Mouse (Mus musculus) heart, adult 2 months (tissue): ENCODE measurements around the gene Timm29. TPM values are rescaled to one million over a fixed set of nuclear protein-coding genes. Genes with fewer than 3 reads are reported as not detected.
"Not testable (repeated sequence)": the region's sequence is repeated elsewhere in the genome, so short reads cannot be mapped to it uniquely, and the experiment has no call there.

Experiments used
- DNase-seq, 2 experiments: peaks; one replicate each; pipeline ENCODE4 v3.0.0; 2021
- H3K27ac ChIP-seq: fragments of 200-600 bp; 2 replicates; pipeline ENCODE4 v1.8.1; 2022
- H3K27me3 ChIP-seq: fragments of 200-500 bp; 2 replicates; pipeline ENCODE4 v1.6.1; 2012; ENCODE audit warnings: mild to moderate bottlenecking, low read length, inconsistent platforms, mixed read lengths; ENCODE audit not compliant: control insufficient read depth, insufficient read depth
- H3K36me3 ChIP-seq: fragments of 200-500 bp; 2 replicates; pipeline ENCODE4 v1.6.1; 2012; ENCODE audit warnings: low read length, inconsistent platforms; ENCODE audit not compliant: control insufficient read depth, insufficient read depth
- H3K4me1 ChIP-seq: fragments of 200-500 bp; 2 replicates; pipeline ENCODE4 v1.6.1; 2011; ENCODE audit warnings: low read length; ENCODE audit not compliant: control insufficient read depth, insufficient read depth
- H3K4me3 ChIP-seq: fragments of 200-600 bp; 2 replicates; pipeline ENCODE4 v1.8.1; 2022
- H3K79me2 ChIP-seq: fragments of 200-500 bp; replicated peaks from 2 replicates; pipeline ENCODE4 v1.6.1; 2012; ENCODE audit warnings: mild to moderate bottlenecking, inconsistent platforms, low read length, moderate library complexity, mixed read lengths; ENCODE audit not compliant: control insufficient read depth, insufficient read depth
- H3K9ac ChIP-seq: fragments of 200-500 bp; 2 replicates; pipeline ENCODE4 v1.6.1; 2012; ENCODE audit warnings: low read depth, mild to moderate bottlenecking, control low read depth, inconsistent platforms, low read length, mixed read lengths
- CTCF ChIP-seq: fragments of 200-600 bp; IDR thresholded peaks from 2 replicates; pipeline ENCODE4 v1.8.1; 2022; ENCODE audit warnings: antibody characterized with exemption, mild to moderate bottlenecking, moderate library complexity
- EP300 ChIP-seq: fragments of 200-500 bp; IDR thresholded peaks from 2 replicates; pipeline ENCODE4 v1.6.1; 2011; ENCODE audit warnings: low read depth, low read length, control low read depth; ENCODE audit not compliant: insufficient read depth
- POLR2A ChIP-seq: fragments of 200-500 bp; IDR thresholded peaks from 2 replicates; pipeline ENCODE4 v1.6.1; 2011; ENCODE audit warnings: mild to moderate bottlenecking, low read depth, low read length, control low read depth; ENCODE audit not compliant: insufficient read depth
- WGBS: fragments of 180-500 bp; shearing (Covaris S2); methylation state at CpG from one replicate; pipeline ENCODE4 v1.1.7; 2018; 5-methylcytosine and 5-hydroxymethylcytosine counted together
- intact Hi-C: fragments of 180-260 bp; cut with DNase I; formaldehyde crosslinking; loops from one replicate; pipeline ENCODE4 v1.15.1; 2025
- polyA plus RNA-seq: library from polyadenylated mRNA; depleted of rRNA; stranded (reverse); fragments of >200 nt; gene quantifications from 2 replicates; pipeline ENCODE4 v1.2.3, GENCODE M21; 2012
- total RNA-seq, 2 experiments: library from RNA; stranded (reverse); gene quantifications; 2 replicates each; pipeline ENCODE4 v1.2.3; 2021

Gene Timm29
- total and polyA plus RNA-seq, 3 experiments: 35.2 to 63.8 (median 55.2) TPM

DNA sequence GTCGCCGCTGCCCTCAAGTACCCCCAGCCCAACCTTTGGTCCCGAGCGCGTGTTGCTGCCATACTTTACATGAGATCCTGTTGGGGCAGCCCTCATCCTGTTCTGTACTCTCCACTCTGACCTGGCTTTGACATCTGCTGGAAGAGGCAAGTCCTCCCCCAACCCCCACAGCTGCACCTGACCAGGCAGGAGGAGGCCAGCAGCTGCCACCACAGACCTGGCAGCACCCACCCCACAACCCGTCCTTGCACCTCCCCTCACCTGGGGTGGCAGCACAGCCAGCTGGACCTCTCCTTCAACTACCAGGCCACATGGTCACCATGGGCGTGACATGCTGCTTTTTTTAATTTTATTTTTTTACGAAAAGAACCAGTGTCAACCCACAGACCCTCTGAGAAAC is 4.2 kb upstream of the Timm29 start:
- no peaks in the 10 kb centered on the region for H3K27me3 ChIP-seq
- TF ChIP-seq EP300 (no peak), CTCF (no peak), POLR2A (no peak)
- peaks cover 3% of the 10 kb centered on the region; the same call in 1 of the 2 replicates for H3K4me1 ChIP-seq
- H3K9ac ChIP-seq: no peak overlapping the region
- no peaks in the 10 kb centered on the region for H3K36me3 ChIP-seq
- H3K79me2 ChIP-seq: no peaks in the 10 kb centered on the region; the same call in 1 of the 2 replicates
- intact Hi-C loops: no loop called here
- H3K27ac ChIP-seq: no peak overlapping the region
- H3K4me3 ChIP-seq: no peak overlapping the region
- DNase-seq: no peak
- 89% methylated on average over 8 of the region's 8 CpGs for WGBS

DNA sequence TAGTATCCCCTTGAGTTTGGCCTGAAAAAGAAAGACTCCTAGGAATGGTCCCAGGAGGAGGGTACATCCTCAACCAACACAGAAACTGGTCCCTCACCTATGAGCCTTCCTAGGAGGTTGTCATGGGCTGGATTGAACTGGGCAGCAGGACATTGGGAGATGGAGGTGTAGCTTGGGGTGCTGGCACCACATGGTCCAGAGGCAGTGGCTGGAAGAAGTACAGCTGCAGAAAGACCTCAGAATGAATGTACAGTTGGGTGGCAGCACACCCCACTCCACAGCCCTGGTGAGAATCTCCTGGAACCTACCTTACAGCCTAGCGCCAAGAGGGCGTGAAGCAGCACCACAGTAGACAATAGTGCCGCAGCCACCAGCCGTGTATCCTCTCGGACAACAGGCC is 3.0 kb upstream of the Timm29 start:
- Histone ChIP-seq H3K4me3 (no peak overlapping the region), H3K36me3 (no peaks in the 10 kb centered on the region), H3K27ac (no peak overlapping the region), H3K9ac (no peak overlapping the region), H3K79me2 (no peaks in the 10 kb centered on the region; the same call in 1 of the 2 replicates), H3K27me3 (no peaks in the 10 kb centered on the region), H3K4me1 (peaks cover 9% of the 10 kb centered on the region)
- intact Hi-C loops: no loop called here
- no peak for TF ChIP-seq POLR2A
- TF ChIP-seq EP300: no peak
- no peak for TF ChIP-seq CTCF
- WGBS: 84% methylated on average over 5 of the region's 5 CpGs
- no peak for DNase-seq

- H3K4me1 ChIP-seq: peaks cover 9% of the 10 kb centered on the region
- H3K9ac ChIP-seq: no peak overlapping the region
- no peak for DNase-seq
- no peak overlapping the region for H3K27ac ChIP-seq
- H3K79me2 ChIP-seq: no peaks in the 10 kb centered on the region; the same call in 1 of the 2 replicates
- H3K27me3 ChIP-seq: no peaks in the 10 kb centered on the region
- H3K4me3 ChIP-seq: no peak overlapping the region
- TF ChIP-seq CTCF (no peak), EP300 (no peak), POLR2A (no peak)
- intact Hi-C loops: no loop called here
- 79% methylated on average over 6 of the region's 6 CpGs for WGBS
- H3K36me3 ChIP-seq: no peaks in the 10 kb centered on the region; the same call in 1 of the 2 replicates
These were observed 1.2 kb upstream of the Timm29 start for GRCm38 (mm10) chr9:21591127-21591830.

DNA sequence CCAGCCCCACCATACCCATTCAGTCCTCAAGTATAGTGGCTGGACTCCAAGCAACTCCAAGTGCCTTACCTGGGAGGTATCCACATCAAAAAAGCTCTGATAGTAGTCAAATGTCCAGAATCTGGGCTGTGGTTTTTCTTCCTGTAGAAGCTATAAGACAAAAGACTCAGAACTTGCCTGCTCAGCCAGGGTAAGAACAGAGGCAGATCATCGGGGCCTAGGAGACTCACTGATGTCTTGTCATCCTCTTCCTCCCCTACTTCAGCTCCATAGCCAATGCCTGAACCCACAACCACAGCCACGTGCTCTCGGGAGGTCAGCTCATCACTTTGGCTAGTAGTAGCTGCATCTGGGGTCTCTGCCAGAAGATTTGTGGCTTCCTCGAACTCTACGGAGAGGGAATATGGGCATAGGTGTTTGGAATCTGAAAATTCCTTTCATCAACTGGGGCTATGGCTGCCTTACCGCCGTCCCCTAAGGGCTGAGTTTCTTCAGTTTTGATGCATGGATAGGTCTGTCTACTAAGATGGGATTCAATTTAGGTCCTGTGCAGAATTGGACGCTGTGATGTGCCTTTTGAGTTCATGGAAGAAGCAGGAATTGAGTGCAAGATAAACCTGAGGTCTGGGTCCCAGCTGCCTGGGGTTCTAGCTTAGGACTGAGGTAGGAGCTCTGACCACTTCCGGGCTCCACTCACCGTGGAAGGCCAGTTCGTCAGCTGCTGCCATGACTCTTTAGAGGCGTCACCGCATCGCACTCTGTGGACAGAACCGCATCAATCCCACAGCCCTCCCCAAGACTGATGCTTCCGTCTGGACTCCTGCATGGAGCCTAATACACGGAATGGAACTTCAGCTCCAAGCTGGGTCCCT is 455 bp upstream of the Timm29 start:
- intact Hi-C loops: loop anchor here (1.0 kb wide), 2 partner anchors 24 to 45 kb away; partner anchors contain the start of gene Smarca4
- Histone ChIP-seq H3K9ac (peak overlapping the region; percentile 61), H3K27ac (peak overlapping the region; percentile 72), H3K4me3 (peak overlapping the region; percentile 84), H3K4me1 (peaks cover 9% of the 10 kb centered on the region), H3K79me2 (no peaks in the 10 kb centered on the region; the same call in 1 of the 2 replicates), H3K36me3 (no peaks in the 10 kb centered on the region; the same call in 1 of the 2 replicates), H3K27me3 (no peaks in the 10 kb centered on the region)
- TF ChIP-seq EP300 (no peak), CTCF (no peak), POLR2A (no peak)
- 15% methylated on average over 17 of the region's 17 CpGs for WGBS
- DNase-seq: peak in 1 of 2 experiments; percentile 26

DNA sequence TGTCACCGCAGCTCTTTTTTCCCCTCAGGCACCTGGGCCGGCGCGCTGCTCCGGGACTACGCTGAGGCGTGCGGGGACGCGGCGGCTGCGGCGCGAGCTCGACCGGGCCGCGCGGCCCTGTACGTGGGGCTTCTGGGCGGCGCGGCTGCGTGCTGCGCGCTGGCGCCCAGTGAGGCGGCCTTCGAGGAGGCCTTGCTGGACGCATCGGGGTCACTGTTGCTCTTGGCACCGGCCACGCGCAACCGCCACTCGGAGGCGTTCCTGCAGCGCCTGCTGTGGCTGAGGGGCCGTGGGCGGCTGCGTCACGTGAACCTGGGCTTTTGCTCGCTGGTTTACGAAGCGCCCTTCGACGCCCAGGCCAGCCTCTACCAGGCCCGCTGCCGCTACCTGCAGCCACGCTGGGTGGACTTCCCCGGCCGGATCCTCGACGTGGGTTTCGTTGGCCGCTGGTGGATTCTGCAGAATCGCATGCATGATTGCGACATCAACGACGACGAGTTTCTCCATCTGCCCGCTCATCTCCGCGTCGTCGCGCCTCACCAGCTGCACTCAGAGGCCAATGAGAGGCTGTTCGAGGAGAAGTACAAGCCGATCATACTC is 700 bp downstream of the Timm29 start:
- Histone ChIP-seq H3K36me3 (no peaks in the 10 kb centered on the region; the same call in 1 of the 2 replicates), H3K79me2 (no peaks in the 10 kb centered on the region; the same call in 1 of the 2 replicates), H3K27ac (peak overlapping the region; percentile 72), H3K4me1 (peaks cover 9% of the 10 kb centered on the region), H3K27me3 (no peaks in the 10 kb centered on the region), H3K4me3 (peak overlapping the region; percentile 84), H3K9ac (peak overlapping the region; percentile 84)
- DNase-seq: no peak
- TF ChIP-seq CTCF: no peak
- TF ChIP-seq EP300: no peak
- TF ChIP-seq POLR2A: no peak
- intact Hi-C loops: no loop called here
- under 1% methylated on average over 68 of the region's 69 CpGs for WGBS

- H3K27me3 ChIP-seq, DNase-seq, H3K36me3 ChIP-seq, H3K27ac ChIP-seq, H3K4me1 ChIP-seq, H3K4me3 ChIP-seq, H3K79me2 ChIP-seq, H3K9ac ChIP-seq, intact Hi-C loops: not testable (repeated sequence)
- WGBS: 76% methylated on average over 8 of the region's 8 CpGs
These were observed 1.8 kb downstream of the Timm29 start for GRCm38 (mm10) chr9:21594350-21594749.
